Mouse (Mus musculus) subcutaneous adipose tissue, adult 2 months (tissue): ENCODE results near the gene Vps37c. TPM values are rescaled to one million over a fixed set of nuclear protein-coding genes. Genes with fewer than 3 reads are reported as not detected.

Experiments
- polyA plus RNA-seq: library from polyadenylated mRNA; depleted of rRNA; stranded (reverse); fragments of >200 nt; gene quantifications from 2 replicates; pipeline ENCODE4 v1.2.3, GENCODE M21; 2012; ENCODE audit warnings: low replicate concordance; rRNA removed

Gene Vps37c
- 26.3 and 34.3 TPM in 2 replicates for polyA plus RNA-seq

GRCm38 (mm10) chr19:10688537-10689352, at the start of gene Vps37c:
TSS of gene Vps37c (plus strand) at chr19:10688735.

DNA sequence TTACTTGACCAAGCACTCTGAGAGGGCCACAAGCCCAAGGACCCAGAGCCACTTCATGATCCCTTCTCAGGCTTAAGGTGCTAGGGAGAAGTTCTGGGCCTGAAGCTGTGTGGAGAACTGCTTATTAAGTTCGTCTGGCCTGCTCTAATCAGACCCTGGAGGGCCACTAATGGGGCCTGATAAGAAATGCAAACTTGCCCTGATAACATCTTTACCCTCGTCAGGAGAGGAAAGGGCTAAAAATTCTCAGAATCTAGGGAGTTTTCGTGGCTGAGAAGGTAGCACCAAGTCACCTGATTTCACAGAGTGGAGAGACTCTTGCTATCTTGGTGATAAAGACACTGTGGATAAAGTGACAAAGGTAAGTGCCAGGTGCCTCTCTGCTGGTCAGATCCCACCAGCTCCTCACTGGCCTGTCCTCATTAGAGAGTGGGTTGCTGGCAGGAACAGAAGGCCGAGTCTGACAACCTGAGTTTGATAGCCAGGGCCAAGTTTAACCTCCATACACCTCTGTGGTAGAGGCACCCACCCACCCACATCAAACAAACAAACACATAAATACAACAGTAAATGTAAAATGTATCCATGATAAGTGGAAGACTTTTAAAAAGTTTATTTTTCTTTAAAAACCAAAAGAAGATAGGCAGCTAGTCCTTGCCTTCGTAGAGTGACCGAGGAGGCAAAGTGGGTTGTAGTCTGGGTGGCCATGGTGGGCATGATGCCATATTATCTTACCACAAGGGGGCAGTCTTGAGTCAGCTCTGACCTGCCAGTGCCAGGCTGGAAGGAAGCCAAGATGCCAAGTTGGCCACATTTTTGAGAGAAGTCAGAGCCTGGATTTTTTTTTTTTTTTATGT, 10.4 kb upstream of the Vps37c start, which contains the start of gene Pga5:
Gene Pga5 (minus strand): TSS at position 157 of the 857 bp plus-strand sequence.

DNA sequence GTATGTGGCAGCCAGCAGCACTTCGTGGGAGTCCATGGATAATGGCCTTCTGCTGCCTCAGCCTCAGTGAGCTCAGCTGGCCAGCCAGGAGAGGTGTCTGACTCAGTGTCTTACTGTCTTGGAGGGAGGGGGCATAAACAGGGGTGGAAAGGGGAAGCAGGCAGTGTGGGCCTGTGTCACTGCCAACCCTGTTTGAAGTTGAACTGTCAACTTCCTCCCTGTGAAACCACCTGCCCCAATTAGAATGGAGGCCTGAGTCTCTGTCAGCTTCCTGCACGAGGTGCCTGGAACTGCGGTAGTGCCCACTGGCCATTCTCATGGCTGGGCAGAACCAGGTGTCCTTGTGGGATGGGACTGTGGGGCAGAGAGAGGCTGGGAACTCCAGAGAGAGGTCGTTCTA, 50.3 kb downstream of the Vps37c start, which contains the start of gene Cd5:
Gene Cd5 (minus strand): TSS at position 192 of the 400 bp plus-strand sequence.

Other genes with a start within 250 kb of the Vps37c start
- 0.53 and 5.3 TPM in 2 replicates for gene Lrrc10b, start 231.3 kb upstream of the Vps37c start, polyA plus RNA-seq
- gene Ppp1r32, start 205.8 kb upstream of the Vps37c start, polyA plus RNA-seq: 0.40 and 0.42 TPM in 2 replicates
- gene Cpsf7, start 163.5 kb upstream of the Vps37c start, polyA plus RNA-seq: 32.8 and 58.4 TPM in 2 replicates
- 40.4 and 50.3 TPM in 2 replicates for gene Sdhaf2, start 162.6 kb upstream of the Vps37c start, polyA plus RNA-seq
- gene Tmem216, start 132.5 kb upstream of the Vps37c start, polyA plus RNA-seq: 35.7 and 58.1 TPM in 2 replicates
- gene Cyb561a3, start 111.6 kb upstream of the Vps37c start, polyA plus RNA-seq: 39.5 and 43.1 TPM in 2 replicates
- 10.9 and 16.8 TPM in 2 replicates for gene Tmem138, start 111.4 kb upstream of the Vps37c start, polyA plus RNA-seq
- 162 and 243 TPM in 2 replicates for gene Ddb1, start 83.4 kb upstream of the Vps37c start, polyA plus RNA-seq
- gene Tkfc, start 83.1 kb upstream of the Vps37c start, polyA plus RNA-seq: 18.6 and 21.7 TPM in 2 replicates
- 0.14 and 0.50 TPM in 2 replicates for gene Vwce, start 54.5 kb upstream of the Vps37c start, polyA plus RNA-seq
- gene Pga5, start 10.7 kb upstream of the Vps37c start, polyA plus RNA-seq: 0.64 TPM in 1 of 2 replicates, not detected in the other
- 0.68 and 0.80 TPM in 2 replicates for gene Cd5, start 50.3 kb downstream of the Vps37c start, polyA plus RNA-seq
- 0.24 and 1.0 TPM in 2 replicates for gene Cd6, start 141.3 kb downstream of the Vps37c start, polyA plus RNA-seq
- 6.2 and 12.4 TPM in 2 replicates for gene Slc15a3, start 151.0 kb downstream of the Vps37c start, polyA plus RNA-seq
- gene Tmem132a, start 181.2 kb downstream of the Vps37c start, polyA plus RNA-seq: 20.4 and 60.0 TPM in 2 replicates
- 204 and 245 TPM in 2 replicates for gene Tmem109, start 193.3 kb downstream of the Vps37c start, polyA plus RNA-seq
- gene Prpf19, start 206.5 kb downstream of the Vps37c start, polyA plus RNA-seq: 214 and 361 TPM in 2 replicates
- gene Zp1, start 231.9 kb downstream of the Vps37c start, polyA plus RNA-seq: 0.22 TPM in 1 of 2 replicates, not detected in the other
- 0.16 and 13.9 TPM in 2 replicates for gene Ptgdr2, start 248.4 kb downstream of the Vps37c start, polyA plus RNA-seq